Mouse (Mus musculus) ES-Bruce4 (cell line): ENCODE measurements around the gene Mcrip1. TPM values are rescaled to one million over a fixed set of nuclear protein-coding genes. Genes with fewer than 3 reads are reported as not detected.
A peak's percentile ranks its signal among the peaks of the same experiment; 100 is the strongest.

Source experiments
- H3K27ac ChIP-seq: 2 replicates; pipeline ENCODE4 v1.5.1; 2012; ENCODE audit warnings: low read length, inconsistent platforms; ENCODE audit not compliant: insufficient read depth
- H3K27me3 ChIP-seq: 2 replicates; pipeline ENCODE4 v1.6.1; 2012; ENCODE audit warnings: mild to moderate bottlenecking, low read length, inconsistent platforms; ENCODE audit not compliant: control insufficient read depth, poor library complexity, insufficient read depth, severe bottlenecking
- H3K36me3 ChIP-seq: 2 replicates; pipeline ENCODE4 v1.6.1; 2012; ENCODE audit warnings: inconsistent platforms, mild to moderate bottlenecking, low read length, moderate library complexity; ENCODE audit not compliant: control insufficient read depth, poor library complexity, insufficient read depth, severe bottlenecking
- H3K4me1 ChIP-seq: one replicate; pipeline ENCODE4 v1.8.1; 2011; ENCODE audit warnings: low read length; ENCODE audit not compliant: control insufficient read depth, insufficient read depth
- H3K4me3 ChIP-seq: 2 replicates; pipeline ENCODE4 v1.5.1; 2011; ENCODE audit warnings: low read depth, mild to moderate bottlenecking, low read length
- H3K9ac ChIP-seq: 2 replicates; pipeline ENCODE4 v1.6.1; 2012; ENCODE audit warnings: low read depth, mild to moderate bottlenecking, inconsistent platforms; ENCODE audit not compliant: poor library complexity, severe bottlenecking
- H3K9me3 ChIP-seq: replicated peaks from 2 replicates; pipeline ENCODE4 v1.6.1; 2012; ENCODE audit warnings: mild to moderate bottlenecking, low read length, inconsistent platforms; ENCODE audit not compliant: control insufficient read depth, poor library complexity, insufficient read depth, severe bottlenecking
- CTCF ChIP-seq: IDR thresholded peaks from one replicate; pipeline ENCODE4 v1.8.1; 2011; ENCODE audit warnings: low read depth, low read length
- EP300 ChIP-seq: IDR thresholded peaks from 2 replicates; pipeline ENCODE4 v1.6.1; 2011; ENCODE audit warnings: low read depth, low read length; ENCODE audit not compliant: insufficient read depth
- POLR2A ChIP-seq: IDR thresholded peaks from one replicate; pipeline ENCODE4 v1.8.1; 2011; ENCODE audit warnings: low read length; ENCODE audit not compliant: insufficient read depth
- polyA plus RNA-seq: library from polyadenylated mRNA; stranded (reverse); fragments of >200 nt; gene quantifications from 2 replicates; pipeline ENCODE4 v1.2.4, GENCODE M21; 2011; ENCODE audit warnings: low read depth; ENCODE audit not compliant: missing spikeins, insufficient read depth, insufficient read length

Gene Mcrip1
- polyA plus RNA-seq, 1 experiment = 46.4 TPM

DNA sequence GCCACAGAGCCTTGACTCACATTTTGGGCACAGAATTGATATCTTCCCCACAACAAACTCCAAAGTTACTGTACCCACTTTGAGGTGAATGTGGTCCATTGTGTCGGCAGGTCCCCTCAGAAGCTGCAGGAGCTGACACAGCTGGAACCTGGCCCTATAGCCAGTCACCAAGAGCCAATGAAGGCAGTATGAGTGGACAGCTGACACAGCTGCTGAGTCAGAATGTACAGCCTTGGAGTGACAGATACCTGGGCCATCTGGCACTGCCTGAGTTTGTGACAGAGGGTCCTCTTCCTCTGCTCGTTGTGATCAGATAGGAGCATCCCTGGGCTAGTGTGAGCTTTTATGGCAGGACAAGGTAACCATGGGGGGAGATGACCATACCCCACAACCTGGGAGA, 5.7 kb upstream of the Mcrip1 start:
- H3K36me3 ChIP-seq = peaks cover 2% of the 10 kb centered on the region
- TF ChIP-seq CTCF = no peak

DNA sequence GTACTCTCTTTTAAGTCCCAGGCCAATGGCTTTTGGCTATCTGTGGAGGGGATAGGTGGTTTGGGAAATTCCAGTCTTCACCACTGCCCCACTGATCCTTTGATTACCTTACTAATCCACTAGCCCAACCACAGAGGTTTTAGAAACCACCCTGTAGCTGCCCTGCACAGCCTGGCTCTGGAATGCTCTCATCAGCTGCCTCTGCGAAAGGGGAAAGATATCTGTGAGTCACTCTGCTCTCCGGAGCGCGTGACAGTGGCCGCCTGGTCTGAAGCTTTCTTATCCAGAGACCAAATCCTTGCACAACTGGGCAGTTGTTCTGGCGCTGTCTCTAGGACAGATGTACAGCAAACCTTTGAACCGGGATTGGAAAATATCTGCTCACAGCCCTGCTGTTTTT, 5.3 kb upstream of the Mcrip1 start:
- Histone ChIP-seq H3K27me3 (no peaks in the 10 kb centered on the region), H3K4me1 (no peaks in the 10 kb centered on the region), H3K4me3 (no peak overlapping the region), H3K36me3 (no peaks in the 10 kb centered on the region), H3K27ac (no peak overlapping the region), H3K9me3 (no peaks in the 10 kb centered on the region), H3K9ac (no peak overlapping the region)
- no peak for TF ChIP-seq EP300
- TF ChIP-seq POLR2A = no peak
- no peak for TF ChIP-seq CTCF

More for the DNA sequence above, 5.7 kb upstream of the Mcrip1 start:
- H3K27me3 ChIP-seq = no peaks in the 10 kb centered on the region
- H3K27ac ChIP-seq = no peak overlapping the region
- H3K9me3 ChIP-seq = no peaks in the 10 kb centered on the region
- H3K4me1 ChIP-seq = no peaks in the 10 kb centered on the region
- H3K9ac ChIP-seq = no peak overlapping the region
- no peak overlapping the region for H3K4me3 ChIP-seq

- no peaks in the 10 kb centered on the region for H3K27me3 ChIP-seq
- no peak for TF ChIP-seq EP300
- TF ChIP-seq CTCF = no peak
- no peak overlapping the region for H3K27ac ChIP-seq
- H3K4me1 ChIP-seq = no peaks in the 10 kb centered on the region
- H3K9me3 ChIP-seq = no peaks in the 10 kb centered on the region
- H3K9ac ChIP-seq = no peak overlapping the region
- H3K36me3 ChIP-seq = no peaks in the 10 kb centered on the region
- no peak overlapping the region for H3K4me3 ChIP-seq
Measured at GRCm38 (mm10) chr11:120552736-120553135, 3.2 kb upstream of the Mcrip1 start.

GRCm38 (mm10) chr11:120550810-120551440, 1.4 kb upstream of the Mcrip1 start, which contains the start of gene Ppp1r27:
Gene Ppp1r27, minus strand, starts transcription at chr11:120551132.
- no peak for TF ChIP-seq EP300
- no peak for TF ChIP-seq CTCF
- TF ChIP-seq POLR2A = no peak
- no peak within 1 kb of the TSS for H3K27ac ChIP-seq
- no peaks in the 10 kb centered on the region for H3K4me1 ChIP-seq

DNA sequence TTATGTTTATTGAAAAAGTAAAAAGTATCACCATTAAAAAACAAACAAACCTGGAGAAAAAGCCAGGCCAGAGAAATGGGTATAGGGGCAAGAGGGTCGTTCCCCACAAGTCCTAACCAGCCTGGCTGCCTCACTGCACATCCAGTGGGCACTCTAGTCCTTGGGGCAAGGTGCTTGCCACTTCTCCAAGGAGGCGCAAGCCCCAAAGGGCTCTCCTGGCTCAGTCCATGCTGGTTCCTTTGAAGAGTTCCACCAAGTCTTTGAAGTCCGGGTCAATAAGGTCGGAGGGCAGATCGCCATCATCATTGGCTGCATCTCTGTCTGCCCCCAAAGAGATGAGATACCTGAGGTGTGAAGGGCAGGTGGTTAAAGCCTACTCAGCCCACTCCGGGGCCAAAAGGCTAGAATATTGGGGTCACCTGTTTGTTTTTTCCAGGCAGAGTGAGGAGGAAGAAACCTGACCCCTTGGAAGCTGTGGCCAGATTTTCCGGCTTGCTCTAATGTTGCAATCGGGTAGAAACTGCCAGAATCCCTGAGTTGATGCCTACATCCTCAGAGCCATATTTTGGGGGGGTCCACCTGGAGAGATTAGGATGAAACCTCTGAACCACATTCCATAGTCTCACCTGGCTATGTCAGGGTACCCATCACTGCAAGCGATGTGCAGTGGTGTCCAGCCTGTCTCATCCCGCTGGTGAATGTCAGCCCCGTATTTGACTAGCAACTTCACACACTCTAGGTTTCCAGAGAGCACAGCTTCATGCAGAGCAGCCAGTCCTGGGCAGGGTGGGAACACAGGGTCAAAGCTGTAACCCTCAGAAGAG, 671 bp upstream of the Mcrip1 start:
- no peaks in the 10 kb centered on the region for H3K4me1 ChIP-seq
- no peaks in the 10 kb centered on the region for H3K9me3 ChIP-seq
- H3K27ac ChIP-seq = no peak overlapping the region
- H3K27me3 ChIP-seq = no peaks in the 10 kb centered on the region
- peak overlapping the region; percentile 70 for H3K4me3 ChIP-seq
- TF ChIP-seq EP300 (no peak), POLR2A (no peak), CTCF (no peak)
- H3K36me3 ChIP-seq = no peaks in the 10 kb centered on the region
- H3K9ac ChIP-seq = peak overlapping the region; percentile 81

More at GRCm38 (mm10) chr11:120550810-120551440, 1.4 kb upstream of the Mcrip1 start, which contains the start of gene Ppp1r27:
- Histone ChIP-seq H3K9ac (peak within 1 kb of the TSS; percentile 81), H3K27me3 (no peaks in the 10 kb centered on the region), H3K36me3 (no peaks in the 10 kb centered on the region), H3K4me3 (peak within 1 kb of the TSS; percentile 70), H3K9me3 (no peaks in the 10 kb centered on the region)

- peak overlapping the region; percentile 33; the same call in 1 of the 2 replicates for H3K27ac ChIP-seq
- H3K9ac ChIP-seq = peak overlapping the region; percentile 81
- H3K9me3 ChIP-seq = no peaks in the 10 kb centered on the region
- H3K36me3 ChIP-seq = 0 out of 2 replicates have a peak, but pooled peaks cover 2% of the 10 kb centered on the region
- no peak for TF ChIP-seq POLR2A
- no peak for TF ChIP-seq EP300
- TF ChIP-seq CTCF = no peak
- H3K4me3 ChIP-seq = peak overlapping the region; percentile 96
- H3K4me1 ChIP-seq = no peaks in the 10 kb centered on the region
- H3K27me3 ChIP-seq = no peaks in the 10 kb centered on the region
Measured at GRCm38 (mm10) chr11:120548786-120549167, 750 bp downstream of the Mcrip1 start.
